Mouse (Mus musculus) right cerebral cortex, postnatal 36 days (tissue): ENCODE measurements around the gene St6galnac4.
A peak's percentile ranks its signal among the peaks of the same experiment; 100 is the strongest.

Experiments used
- DNase-seq, 2 experiments: peaks; one replicate each; pipeline ENCODE4 v3.0.0; 2022; ENCODE audit warnings: low spot score in 2 of 2, mixed read lengths in 1 of 2

St6galnac4 gene

GRCm38 (mm10) chr2:32570698-32571494 lies 16.0 kb upstream of the St6galnac4 start, which contains the start of gene Dpm2:
Dpm2 (plus strand) TSS chr2:32570858.
- peak; percentile 88 to 94 for DNase-seq

- no peak for DNase-seq
Measured at GRCm38 (mm10) chr2:32572196-32572595, 14.7 kb upstream of the St6galnac4 start.

GRCm38 (mm10) chr2:32574497-32574896 lies 12.4 kb upstream of the St6galnac4 start, which contains the start of gene Pip5kl1:
Pip5kl1 (plus strand) TSS chr2:32574797.
- DNase-seq: no peak

- DNase-seq: peak; percentile 56 to 77
Measured at GRCm38 (mm10) chr2:32574901-32575585, 11.9 kb upstream of the St6galnac4 start.

GRCm38 (mm10) chr2:32575586-32576160 lies 11.2 kb upstream of the St6galnac4 start, which contains the start of gene 9430097D07Rik:
9430097D07Rik (minus strand) TSS chr2:32575684.
- peak; percentile 63 to 74 for DNase-seq

GRCm38 (mm10) chr2:32576532-32576931 lies 10.4 kb upstream of the St6galnac4 start:
- DNase-seq: no peak

- no peak for DNase-seq
Measured at GRCm38 (mm10) chr2:32578146-32579046, 8.5 kb upstream of the St6galnac4 start.

GRCm38 (mm10) chr2:32581450-32582095 lies 5.3 kb upstream of the St6galnac4 start:
- DNase-seq: peak in 1 of 2 experiments; percentile 71

- DNase-seq: peak; percentile 79 to 87
Measured at GRCm38 (mm10) chr2:32582830-32583799, 3.8 kb upstream of the St6galnac4 start.

GRCm38 (mm10) chr2:32585149-32585714 lies 1.7 kb upstream of the St6galnac4 start:
- no peak for DNase-seq

- DNase-seq: no peak
Measured at GRCm38 (mm10) chr2:32587731-32588321, 931 bp downstream of the St6galnac4 start.

- DNase-seq: peak in 1 of 2 experiments; percentile 56
Measured at GRCm38 (mm10) chr2:32589213-32589795, 2.4 kb downstream of the St6galnac4 start.

- no peak for DNase-seq
Measured at GRCm38 (mm10) chr2:32590224-32590623, 3.3 kb downstream of the St6galnac4 start.

GRCm38 (mm10) chr2:32591249-32591648 lies 4.4 kb downstream of the St6galnac4 start:
- no peak for DNase-seq

- DNase-seq: no peak
Measured at GRCm38 (mm10) chr2:32596725-32597124, 9.8 kb downstream of the St6galnac4 start.

- no peak for DNase-seq
Measured at GRCm38 (mm10) chr2:32597248-32597647, 10.4 kb downstream of the St6galnac4 start.

GRCm38 (mm10) chr2:32597699-32598098 lies 10.8 kb downstream of the St6galnac4 start:
- no peak for DNase-seq

GRCm38 (mm10) chr2:32598506-32598905 lies 11.6 kb downstream of the St6galnac4 start:
- no peak for DNase-seq
